Mouse (Mus musculus): ENCODE results near the gene Art4.

Art4 gene

GRCm38 (mm10) chr6:136866150-136866549 is 8.6 kb upstream of the Art4 start:
- WGBS, result 95% methylated on average over 4 of the region's 4 CpGs

- WGBS, result 95% methylated on average over 5 of the region's 5 CpGs
These were observed 7.8 kb upstream of the Art4 start for GRCm38 (mm10) chr6:136865360-136865759.

- WGBS, result 36% methylated on average over 9 of the region's 9 CpGs
These were observed 3.5 kb upstream of the Art4 start for GRCm38 (mm10) chr6:136861020-136861419.

- 92% methylated on average over 8 of the region's 8 CpGs for WGBS
These were observed 887 bp upstream of the Art4 start for GRCm38 (mm10) chr6:136858420-136858819.

GRCm38 (mm10) chr6:136857873-136858260 is 334 bp upstream of the Art4 start:
- 68% methylated on average over 11 of the region's 11 CpGs for WGBS

GRCm38 (mm10) chr6:136856071-136856636 is 1.4 kb downstream of the Art4 start:
- WGBS, result 71% methylated on average over 14 of the region's 14 CpGs

- 75% methylated on average over 2 of the region's 2 CpGs for WGBS
These were observed 2.4 kb downstream of the Art4 start for GRCm38 (mm10) chr6:136855183-136855582.

- 87% methylated on average over 11 of the region's 11 CpGs for WGBS
These were observed 3.2 kb downstream of the Art4 start for GRCm38 (mm10) chr6:136854361-136854781.

- 75% methylated on average over 3 of the region's 3 CpGs for WGBS
These were observed 4.8 kb downstream of the Art4 start for GRCm38 (mm10) chr6:136852762-136853161.

GRCm38 (mm10) chr6:136852348-136852747 is 5.2 kb downstream of the Art4 start:
- 79% methylated on average over 4 of the region's 4 CpGs for WGBS

- WGBS, result 82% methylated on average over 6 of the region's 6 CpGs
These were observed 7.3 kb downstream of the Art4 start for GRCm38 (mm10) chr6:136850267-136850666.

- 91% methylated on average over 5 of the region's 5 CpGs for WGBS
These were observed 8.6 kb downstream of the Art4 start for GRCm38 (mm10) chr6:136848971-136849370.

GRCm38 (mm10) chr6:136848399-136848798 is 9.1 kb downstream of the Art4 start:
- 94% methylated on average over 8 of the region's 8 CpGs for WGBS

GRCm38 (mm10) chr6:136847790-136848189 is 9.7 kb downstream of the Art4 start:
- 25% methylated on average over 2 of the region's 2 CpGs for WGBS

- WGBS, result 95% methylated on average over 3 of the region's 3 CpGs
These were observed 10.3 kb downstream of the Art4 start for GRCm38 (mm10) chr6:136847267-136847666.

GRCm38 (mm10) chr6:136845706-136846480 is 11.6 kb downstream of the Art4 start:
- 59% methylated on average over 5 of the region's 5 CpGs for WGBS

- 54% methylated on average over 2 of the region's 2 CpGs for WGBS
These were observed 12.6 kb downstream of the Art4 start for GRCm38 (mm10) chr6:136844903-136845302.

GRCm38 (mm10) chr6:136837323-136837722 is 20.2 kb downstream of the Art4 start:
- WGBS, result 73% methylated on average over 3 of the region's 3 CpGs

GRCm38 (mm10) chr6:136835352-136835751 is 22.2 kb downstream of the Art4 start, which contains the start of gene Smco3:
TSS of gene Smco3 (minus strand) at chr6:136835452.
- WGBS, result 42% methylated on average over 4 of the region's 4 CpGs

- WGBS, result 77% methylated on average over 5 of the region's 5 CpGs
These were observed 25.8 kb downstream of the Art4 start for GRCm38 (mm10) chr6:136831712-136832111.

- WGBS, result 30% methylated on average over 4 of the region's 4 CpGs
These were observed 28.9 kb downstream of the Art4 start for GRCm38 (mm10) chr6:136828681-136829080.

- under 1% methylated on average over 45 of the region's 45 CpGs for WGBS
These were observed 29.5 kb downstream of the Art4 start, which contains the start of gene Wbp11 for GRCm38 (mm10) chr6:136827881-136828561. TSS of gene Wbp11 (minus strand) at chr6:136828233.

GRCm38 (mm10) chr6:136827516-136827880 is 30.0 kb downstream of the Art4 start, which contains the start of gene BC049715:
TSS of gene BC049715 (plus strand) at chr6:136827626.
- 0% methylated on average over 34 of the region's 34 CpGs for WGBS
